Mouse (Mus musculus) left cerebral cortex, adult 11 months (tissue): Measurements from ENCODE around the gene Ak5.
"Not testable (repeated sequence)": the region's sequence is repeated elsewhere in the genome, so short reads cannot be mapped to it uniquely, and the experiment has no call there.

ENCODE experiments used
- DNase-seq: peaks from one replicate; pipeline ENCODE4 v3.0.0; 2022; ENCODE audit warnings: low spot score

Gene Ak5

GRCm38 (mm10) chr3:152625061-152625820 is 42.9 kb downstream of the Ak5 start:
- DNase-seq, result no peak

DNA sequence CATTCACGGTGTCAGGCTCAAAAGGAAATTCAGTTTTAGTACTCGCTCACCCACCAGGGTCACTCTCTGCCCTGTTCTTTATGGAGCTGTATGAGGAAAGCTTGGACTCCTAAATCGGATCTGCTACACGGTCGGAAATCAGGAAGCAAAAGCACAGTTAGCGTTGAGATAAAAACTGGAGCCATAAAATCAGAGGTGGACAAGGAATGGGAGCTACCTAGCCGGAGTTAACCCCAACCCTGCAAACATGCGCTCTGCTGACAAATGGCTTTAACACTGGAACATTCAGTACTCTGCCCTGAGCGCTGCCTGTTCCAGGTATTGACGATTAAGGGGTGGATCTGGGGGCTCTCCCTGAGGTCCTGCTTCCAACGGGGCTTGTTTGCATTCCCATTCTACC is 47.6 kb downstream of the Ak5 start:
- no peak for DNase-seq

- no peak for DNase-seq
Measured at GRCm38 (mm10) chr3:152620058-152620457, 48.1 kb downstream of the Ak5 start.

GRCm38 (mm10) chr3:152609076-152609475 is 59.1 kb downstream of the Ak5 start:
- DNase-seq, result no peak

- peak; percentile 66 for DNase-seq
Measured at GRCm38 (mm10) chr3:152605849-152606248, 62.3 kb downstream of the Ak5 start.

DNA sequence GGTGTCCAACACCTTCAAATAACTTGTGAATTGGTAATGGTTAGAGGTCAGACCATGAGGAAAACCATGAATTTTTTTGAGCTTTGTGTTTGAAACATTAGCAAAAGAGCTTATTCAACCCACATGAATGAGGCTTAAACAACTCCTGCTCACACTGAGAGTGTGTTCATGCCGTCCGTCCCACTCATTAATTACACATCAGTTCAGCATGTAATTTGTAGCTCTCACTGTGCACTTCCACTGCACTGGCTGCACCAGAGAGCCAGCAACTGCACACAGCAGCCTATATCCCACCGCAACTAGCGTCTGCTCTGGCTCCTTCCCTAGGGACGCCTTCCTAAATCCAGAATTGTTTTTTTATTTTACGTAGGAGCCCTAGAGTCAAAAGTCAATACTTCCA is 68.5 kb downstream of the Ak5 start:
- DNase-seq, result no peak

- no peak for DNase-seq
Measured at GRCm38 (mm10) chr3:152596406-152597050, 71.6 kb downstream of the Ak5 start.

- peak; percentile 39 for DNase-seq
Measured at GRCm38 (mm10) chr3:152592767-152593425, 75.3 kb downstream of the Ak5 start.

- no peak for DNase-seq
Measured at GRCm38 (mm10) chr3:152590491-152590890, 77.7 kb downstream of the Ak5 start.

- DNase-seq, result not testable (repeated sequence)
Measured at GRCm38 (mm10) chr3:152589101-152589500, 79.1 kb downstream of the Ak5 start.

DNA sequence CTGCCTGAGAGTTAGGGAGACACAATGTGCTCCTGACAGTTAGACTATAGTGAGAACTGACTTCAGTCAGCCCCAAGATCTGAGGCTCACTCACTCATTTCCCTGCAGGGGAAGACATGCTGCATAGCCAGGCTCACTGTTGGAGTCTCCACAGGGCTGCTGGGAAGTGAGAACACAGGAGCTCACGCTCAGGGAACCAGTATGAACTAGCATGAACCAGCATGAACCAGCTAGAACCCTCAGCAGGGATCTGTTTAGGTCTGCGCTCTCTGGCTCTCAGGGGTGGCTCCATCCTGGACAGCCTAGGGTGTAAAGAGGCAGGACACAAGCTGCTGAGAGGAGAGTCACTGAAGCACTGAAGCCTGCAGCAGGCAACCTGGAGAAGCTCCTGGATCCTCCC is 81.2 kb downstream of the Ak5 start:
- no peak for DNase-seq

GRCm38 (mm10) chr3:152586191-152586590 is 82.0 kb downstream of the Ak5 start:
- no peak for DNase-seq

GRCm38 (mm10) chr3:152585581-152585980 is 82.6 kb downstream of the Ak5 start:
- DNase-seq, result no peak

DNA sequence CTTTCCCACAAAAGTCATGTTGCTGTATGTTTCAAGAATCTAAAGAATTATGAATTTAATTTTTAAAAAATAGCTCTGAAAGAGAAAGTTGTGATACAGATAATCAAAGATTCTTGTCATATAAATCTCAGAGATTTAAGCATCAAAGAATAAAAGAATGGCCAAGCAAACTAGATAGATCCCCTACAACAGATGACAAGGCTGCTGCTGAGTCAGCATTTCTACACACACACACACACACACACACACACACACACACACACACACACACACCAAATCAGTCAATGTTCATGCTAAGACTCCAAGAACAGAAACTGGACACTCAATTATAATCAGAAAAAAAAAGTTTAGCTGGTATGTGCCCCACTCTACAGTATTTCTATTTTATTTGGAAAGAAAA is 85.1 kb downstream of the Ak5 start:
- DNase-seq, result no peak

GRCm38 (mm10) chr3:152581853-152582252 is 86.3 kb downstream of the Ak5 start:
- not testable (repeated sequence) for DNase-seq

GRCm38 (mm10) chr3:152579984-152580591 is 88.1 kb downstream of the Ak5 start:
- DNase-seq, result no peak

DNA sequence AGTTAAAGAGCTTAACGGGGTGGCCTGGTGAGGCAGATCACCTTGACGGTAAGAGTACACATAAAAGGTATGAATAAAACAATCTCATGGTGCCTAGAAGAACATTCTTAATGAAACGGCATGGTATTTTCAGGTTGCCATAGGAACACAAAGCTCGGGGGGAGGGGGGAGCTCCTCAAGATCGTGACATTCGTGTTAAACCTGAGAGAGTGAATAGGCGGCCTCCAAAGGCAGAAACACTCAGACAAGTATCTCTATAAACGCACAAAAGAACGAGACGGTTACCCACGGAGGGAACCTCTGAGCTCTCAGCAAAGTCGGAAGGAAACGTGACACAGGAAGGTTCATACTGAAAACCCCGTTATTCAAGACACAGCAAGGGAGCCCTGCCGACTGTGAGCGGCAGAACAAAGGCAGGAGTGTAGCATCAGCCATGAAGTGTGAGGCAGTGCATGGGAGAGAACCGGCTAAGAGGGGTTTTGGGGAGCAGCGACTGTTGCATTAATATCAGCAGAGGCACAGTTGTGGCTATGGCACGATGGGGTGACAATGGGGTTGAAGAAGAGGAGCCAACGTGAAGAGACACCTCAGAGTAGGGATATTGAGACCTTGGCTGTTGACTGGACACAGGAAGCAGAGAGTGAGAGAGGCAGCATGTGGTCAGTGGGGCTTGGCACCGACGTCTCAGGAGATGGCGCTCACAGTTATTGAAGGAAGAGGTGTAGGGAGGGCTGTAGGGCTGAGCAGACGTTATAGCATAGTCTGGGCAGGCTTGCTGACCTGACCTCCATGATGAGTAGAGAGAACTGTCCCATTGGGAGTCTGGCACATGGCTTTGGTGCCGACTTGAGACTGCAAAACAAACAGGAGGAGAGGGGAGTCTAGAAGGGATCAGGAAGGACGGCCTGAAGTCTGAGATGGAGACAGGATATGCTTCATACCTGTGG is 89.6 kb downstream of the Ak5 start:
- no peak for DNase-seq

- no peak for DNase-seq
Measured at GRCm38 (mm10) chr3:152577763-152578162, 90.4 kb downstream of the Ak5 start.

DNA sequence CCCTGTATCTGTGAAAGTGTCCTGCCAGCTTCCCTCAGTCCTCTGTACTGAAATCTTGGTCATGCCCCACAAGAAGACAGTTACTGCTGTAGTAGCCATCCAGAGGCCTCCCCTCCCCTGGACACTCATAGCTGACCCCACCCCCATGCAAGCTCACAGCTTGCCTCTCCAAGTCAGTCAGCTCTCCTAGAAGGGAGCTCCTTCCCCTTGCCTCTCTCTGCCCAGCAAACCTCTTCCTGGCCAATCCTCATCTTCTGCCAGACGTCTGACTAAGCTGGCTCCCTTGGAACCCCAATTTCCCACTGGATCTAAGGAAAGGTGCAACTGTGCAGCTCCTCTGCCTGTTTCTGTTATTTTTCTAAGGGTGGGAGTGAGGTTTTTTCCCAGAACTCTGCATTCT is 90.9 kb downstream of the Ak5 start:
- DNase-seq, result no peak

- DNase-seq, result no peak
Measured at GRCm38 (mm10) chr3:152569242-152569605, 98.9 kb downstream of the Ak5 start.

GRCm38 (mm10) chr3:152568455-152569241 is 99.5 kb downstream of the Ak5 start:
- no peak for DNase-seq
